Mouse (Mus musculus) adrenal gland, postnatal 10 days (tissue): Measurements from ENCODE around the gene Slc35f5. TPM values are rescaled to one million over a fixed set of nuclear protein-coding genes. Genes with fewer than 3 reads are reported as not detected.
"Not testable (repeated sequence)": the region's sequence is repeated elsewhere in the genome, so short reads cannot be mapped to it uniquely, and the experiment has no call there.

Experiments
- DNase-seq: peaks from one replicate; pipeline ENCODE4 v3.0.0; 2021; ENCODE audit warnings: mixed read lengths
- long read RNA-seq, 2 experiments: library from polyadenylated mRNA; stranded (forward); transcript quantifications; one replicate each; pipeline ENCODE4 v2.0.0; 2021
- total RNA-seq, 2 experiments: library from RNA; stranded (reverse); gene quantifications; 2 replicates each; pipeline ENCODE4 v1.2.3; 2021

The Slc35f5 gene
- total RNA-seq: 10 to 100 TPM; 41.0 to 45.5 TPM
- long read RNA-seq, experiment 1, transcript Slc35f5-201 (16 exons, 2,733 nt): major isoform, 64 of 86 reads
- long read RNA-seq, experiment 1, partial matches to known transcripts: 9 of 86 reads
- long read RNA-seq, experiment 1, other reads (novel, unspliced or antisense): 13 of 86 reads
- long read RNA-seq, experiment 2, transcript Slc35f5-201 (16 exons, 2,733 nt): major isoform, 46 of 55 reads
- long read RNA-seq, experiment 2, partial matches to known transcripts: 1 of 55 reads
- long read RNA-seq, experiment 2, other reads (novel, unspliced or antisense): 8 of 55 reads

DNA sequence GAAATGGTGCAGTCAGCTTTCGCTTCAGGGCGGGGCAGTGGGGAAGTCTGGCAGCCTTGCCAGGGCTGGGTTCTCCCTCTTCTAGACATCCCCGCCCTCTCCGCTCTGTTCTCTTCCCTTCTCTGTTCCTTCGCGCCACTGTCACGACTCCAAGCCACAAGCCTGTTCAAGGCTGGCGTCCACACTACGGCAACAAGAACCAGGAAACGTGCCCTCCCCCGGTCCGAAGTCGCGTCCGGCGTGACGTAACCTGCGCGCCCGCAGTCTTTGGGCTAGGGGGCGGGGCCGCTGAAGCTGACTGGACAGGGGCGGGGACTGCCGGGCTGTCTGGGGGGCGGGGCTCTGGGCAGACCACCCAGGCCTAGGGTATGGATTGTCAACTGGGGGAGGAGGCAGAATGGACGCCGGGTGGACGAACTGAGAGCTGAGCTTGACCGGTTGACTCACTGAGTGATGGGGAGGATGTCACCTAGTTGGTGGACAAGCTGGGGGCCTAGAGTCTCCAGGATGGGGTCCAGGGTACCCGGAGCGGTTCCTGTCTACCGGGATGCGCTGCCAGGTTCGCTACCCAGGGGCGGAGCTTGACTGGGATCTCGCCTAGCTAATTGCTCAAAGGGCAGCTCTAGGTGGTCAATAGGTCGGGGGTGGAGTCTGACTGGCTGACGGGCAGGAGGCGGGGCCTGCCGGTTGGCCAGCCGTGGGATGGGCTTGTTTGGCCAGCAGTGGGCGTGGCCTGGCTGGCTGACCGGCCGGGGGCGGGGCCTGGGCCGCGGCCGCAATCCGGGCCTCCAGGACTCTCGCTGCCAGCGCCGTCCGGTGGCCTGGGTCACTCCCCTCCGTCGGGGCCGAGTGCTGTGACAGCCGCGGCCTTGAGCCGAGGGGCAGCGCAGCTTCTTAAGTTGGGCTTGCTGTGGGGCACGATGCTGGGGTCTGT is at the start of gene Slc35f5:
Gene Slc35f5 (plus strand): TSS at position 337 of the 934 bp plus-strand sequence.
- peak; percentile 99 for DNase-seq

- peak; percentile 60 for DNase-seq
Observed at GRCm38 (mm10) chr1:125514706-125515105, 45.7 kb upstream of the Slc35f5 start.

GRCm38 (mm10) chr1:125516910-125517659 is 43.3 kb upstream of the Slc35f5 start:
- DNase-seq: no peak

DNA sequence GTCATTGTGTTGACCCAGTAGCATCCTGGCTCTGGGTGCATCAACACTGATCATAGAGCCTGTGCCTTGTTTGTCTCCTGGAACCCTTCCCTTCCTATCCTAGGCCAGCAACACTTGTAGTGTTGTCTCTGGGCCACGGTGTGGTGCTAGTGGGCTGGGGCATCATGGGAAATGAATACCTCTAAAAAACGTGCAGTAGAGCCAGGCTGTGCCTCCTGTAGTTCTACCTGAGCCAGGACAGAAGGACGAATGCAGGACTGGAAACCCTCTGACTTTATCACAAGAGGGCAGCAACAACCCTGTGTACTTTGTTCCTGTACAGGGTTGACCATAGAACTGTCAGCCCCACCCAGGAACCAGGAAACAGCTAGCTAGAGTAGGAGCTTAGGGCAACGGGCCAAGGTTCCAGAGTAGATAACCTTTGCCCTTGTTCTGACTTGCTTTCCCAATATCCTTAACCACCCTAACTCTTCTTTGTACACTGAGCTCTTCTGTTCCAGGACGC is 41.2 kb upstream of the Slc35f5 start:
- peak; percentile 74 for DNase-seq

DNA sequence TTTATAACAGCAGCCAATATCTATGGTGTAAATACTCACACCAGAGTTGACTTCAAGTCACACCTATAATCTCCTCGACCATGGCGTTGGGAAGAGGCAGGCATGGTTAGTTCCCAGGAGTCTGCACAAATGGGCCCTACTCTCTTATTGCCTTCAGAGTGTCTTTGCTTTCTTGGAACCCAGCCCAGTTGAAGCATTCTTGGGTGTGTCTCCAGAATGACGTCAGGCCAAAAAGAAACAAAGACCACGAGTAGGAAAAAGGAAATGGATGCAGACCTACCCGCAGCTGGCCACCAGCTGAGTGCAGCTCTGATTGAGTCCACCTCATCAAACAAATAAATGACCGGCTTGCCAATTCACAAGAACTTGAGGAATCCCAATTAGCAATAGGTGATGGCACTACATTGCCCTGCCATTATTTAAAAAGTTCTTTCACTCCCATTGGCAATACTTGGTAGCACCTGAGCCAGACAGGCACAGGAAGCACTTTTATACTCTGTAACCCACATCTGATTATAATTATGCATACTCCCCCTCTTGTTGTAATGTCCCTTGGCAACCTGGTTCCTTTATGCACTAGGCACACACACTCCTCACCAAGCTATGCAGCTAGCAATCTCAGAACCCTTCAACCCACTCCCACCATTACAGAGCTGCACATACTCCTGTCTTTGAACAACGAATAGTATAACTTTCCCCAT is 34.3 kb upstream of the Slc35f5 start:
- DNase-seq: no peak

- DNase-seq: no peak
Observed at GRCm38 (mm10) chr1:125526666-125527004, 33.8 kb upstream of the Slc35f5 start.

DNA sequence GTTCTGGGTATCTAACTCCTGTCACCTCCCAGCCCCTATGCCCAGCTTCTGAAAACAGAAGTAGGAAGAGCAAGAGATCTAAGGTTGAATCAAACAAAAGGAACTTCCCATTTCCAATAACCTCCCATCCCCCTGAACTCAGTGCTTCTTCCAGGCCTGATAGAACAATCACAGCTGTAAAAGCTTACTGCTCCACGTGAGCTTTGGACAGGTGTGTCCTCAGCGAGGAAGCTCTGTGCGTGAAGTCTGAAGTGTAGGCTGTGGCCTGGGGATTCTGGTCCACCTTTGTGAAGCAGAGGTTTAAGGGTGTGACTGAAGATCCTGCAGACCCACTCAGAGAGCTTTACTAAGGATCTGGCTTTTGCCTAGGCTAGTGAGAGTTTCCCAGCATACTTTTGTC is 33.0 kb upstream of the Slc35f5 start:
- DNase-seq: no peak

DNA sequence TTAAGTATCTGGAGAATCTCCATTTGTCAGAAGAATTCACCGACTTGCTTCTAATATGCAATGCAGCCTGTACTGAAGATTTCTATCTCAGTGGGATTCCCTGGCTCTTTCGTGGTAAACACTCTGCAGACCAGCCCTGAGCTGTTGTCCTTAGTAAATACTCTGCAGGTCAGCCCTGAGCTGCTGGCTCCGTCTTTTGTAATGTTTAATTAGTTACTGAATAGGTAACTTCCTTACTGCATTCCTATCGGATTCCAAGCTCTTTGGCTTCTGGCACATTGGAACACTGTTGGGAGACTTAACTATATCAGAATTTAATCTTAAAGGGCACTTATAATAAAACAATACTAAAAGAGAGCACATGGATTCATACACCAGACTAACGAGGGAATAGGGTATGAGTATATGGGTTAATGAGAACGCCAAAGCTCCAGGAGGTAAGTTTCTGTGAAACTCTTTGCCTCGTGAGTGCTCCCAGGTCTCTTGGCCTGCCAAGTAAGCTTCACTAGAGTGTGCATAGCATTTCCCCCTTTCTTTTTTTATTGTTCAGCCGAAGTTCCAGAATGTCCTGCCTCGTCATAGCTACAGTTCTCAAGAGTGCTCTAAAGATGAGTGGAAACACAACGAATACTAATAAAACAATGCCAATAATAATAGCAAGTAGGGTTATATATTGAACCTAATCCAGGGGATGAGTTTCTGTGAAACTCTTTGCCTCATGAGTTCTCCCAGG is 27.0 kb upstream of the Slc35f5 start:
- DNase-seq: not testable (repeated sequence)

DNA sequence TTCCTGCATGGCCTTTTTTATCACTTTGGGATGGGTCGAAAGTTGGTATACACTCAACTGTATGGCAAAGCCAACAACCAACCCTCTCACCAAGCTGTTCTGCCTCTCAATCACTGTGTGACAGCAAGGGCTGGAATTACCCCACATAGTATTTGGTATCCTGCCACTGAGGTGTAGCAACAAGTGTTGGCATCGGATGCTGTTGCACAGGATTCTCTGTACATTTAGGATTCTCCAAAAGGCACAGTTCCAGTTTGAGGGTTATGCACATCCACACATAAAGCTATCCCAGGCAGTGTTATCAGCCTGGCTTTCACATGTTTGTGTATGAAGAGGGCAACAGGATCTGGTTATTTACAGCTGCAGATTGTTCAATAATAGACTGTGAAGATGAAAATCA is 23.3 kb upstream of the Slc35f5 start:
- peak; percentile 31 for DNase-seq

GRCm38 (mm10) chr1:125537776-125538175 is 22.6 kb upstream of the Slc35f5 start:
- DNase-seq: no peak

GRCm38 (mm10) chr1:125539312-125539711 is 21.1 kb upstream of the Slc35f5 start:
- no peak for DNase-seq

DNA sequence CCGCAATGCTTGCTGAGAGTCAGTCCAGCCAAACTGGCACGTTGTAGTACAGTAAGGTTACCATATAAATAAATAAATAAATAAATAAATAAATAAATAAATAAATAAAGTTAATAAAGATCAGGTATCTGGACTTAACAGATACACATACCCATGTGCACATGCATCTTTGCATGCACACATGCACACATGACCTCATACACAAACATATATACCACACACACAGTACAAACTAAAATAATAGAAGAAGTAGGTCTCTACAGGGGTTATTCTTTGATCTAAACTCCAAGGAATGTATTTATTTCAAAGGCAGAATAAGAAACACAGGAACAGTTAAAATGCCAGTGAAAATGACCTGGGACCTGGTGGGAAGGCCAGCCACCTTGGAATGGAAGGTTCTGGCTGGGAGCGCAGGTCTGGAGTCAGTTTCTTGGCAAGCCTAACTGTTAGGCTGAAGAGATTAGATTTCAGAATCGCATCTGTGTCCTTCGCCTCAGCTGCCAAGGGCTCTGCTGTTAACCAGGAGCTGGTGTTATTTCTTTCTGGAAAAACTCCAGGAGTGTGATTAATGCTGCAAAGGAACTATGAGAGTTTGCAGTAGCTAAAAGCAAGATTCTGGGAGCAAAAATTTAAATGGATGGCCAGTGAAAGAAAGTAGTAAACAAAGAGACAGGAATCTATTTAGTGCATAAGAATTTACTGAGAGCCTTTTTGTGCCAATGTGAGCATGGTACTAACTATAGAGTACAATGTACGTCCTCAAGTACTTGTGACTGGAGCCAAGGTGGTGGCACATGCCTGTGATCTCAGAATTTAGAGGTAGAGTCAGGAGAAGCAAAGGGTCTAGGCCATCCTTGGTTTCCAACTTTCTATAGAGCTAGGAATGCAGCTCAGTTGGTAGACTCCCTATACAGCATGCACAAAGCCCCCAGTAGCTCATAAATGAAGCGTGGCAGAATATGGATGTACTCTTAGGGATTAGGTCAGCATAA is 18.1 kb upstream of the Slc35f5 start:
- DNase-seq: peak; percentile 76

GRCm38 (mm10) chr1:125549872-125550271 is 10.5 kb upstream of the Slc35f5 start:
- DNase-seq: no peak

DNA sequence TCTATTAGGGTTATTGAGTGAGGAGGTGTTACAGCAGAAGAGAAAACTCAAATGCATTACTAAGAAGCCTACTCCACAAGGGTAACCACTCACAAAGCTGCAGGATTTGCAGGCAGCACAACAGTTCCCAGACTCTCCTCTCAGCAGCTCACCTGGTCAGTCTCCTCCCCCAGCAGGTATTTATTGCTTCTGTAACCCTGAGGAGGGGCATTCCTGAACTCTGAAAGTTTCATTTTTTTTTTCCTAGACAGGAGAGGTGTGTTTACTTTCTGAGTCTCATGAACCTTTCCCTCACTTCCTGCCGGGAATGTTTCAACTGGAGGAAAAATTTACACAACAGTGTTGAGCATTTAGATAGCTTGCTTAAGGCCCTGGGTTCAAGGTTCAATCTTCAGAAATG is 10.0 kb upstream of the Slc35f5 start:
- no peak for DNase-seq

DNA sequence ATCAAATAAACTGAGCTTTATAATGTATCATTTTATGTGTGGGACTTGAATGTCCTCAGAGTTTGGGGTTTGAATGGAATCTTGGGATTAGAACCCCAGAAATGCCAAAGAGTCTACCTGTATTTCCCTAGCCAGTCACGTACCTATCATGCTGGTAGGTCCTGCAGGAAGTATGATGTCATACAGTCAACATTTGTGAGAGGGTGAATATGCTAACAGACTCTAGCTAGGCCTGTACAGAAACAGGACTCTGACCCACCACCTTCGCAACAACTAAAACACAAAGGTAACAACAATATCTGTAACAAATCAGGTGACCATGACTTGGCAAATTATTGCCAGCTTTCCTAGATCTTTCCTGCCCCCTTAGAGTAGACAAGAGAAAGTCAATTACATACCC is 8.8 kb upstream of the Slc35f5 start:
- DNase-seq: no peak

GRCm38 (mm10) chr1:125559261-125559660 is 1.1 kb upstream of the Slc35f5 start:
- no peak for DNase-seq

GRCm38 (mm10) chr1:125559721-125560120 is 674 bp upstream of the Slc35f5 start:
- DNase-seq: no peak

GRCm38 (mm10) chr1:125561206-125561605 is 811 bp downstream of the Slc35f5 start:
- peak; percentile 69 for DNase-seq

DNA sequence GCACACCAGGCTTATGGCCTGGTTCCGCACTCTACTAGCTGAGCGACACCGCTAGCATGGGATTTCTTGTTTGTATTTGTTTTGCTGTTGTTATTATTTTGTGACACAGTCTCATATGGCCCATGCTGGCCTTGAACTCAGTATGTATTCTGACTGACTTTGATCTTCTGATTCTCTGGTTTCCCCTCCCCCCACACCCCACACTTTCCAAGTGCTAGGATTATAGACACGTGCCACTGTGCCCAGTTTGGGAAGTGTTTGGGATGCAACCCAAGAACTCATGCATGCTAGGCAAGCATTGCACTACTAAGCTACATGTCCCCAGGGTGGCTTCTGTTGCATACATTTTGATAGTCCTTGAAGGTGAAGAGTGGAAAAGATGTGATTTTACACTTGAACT is 1.4 kb downstream of the Slc35f5 start:
- DNase-seq: peak; percentile 14

DNA sequence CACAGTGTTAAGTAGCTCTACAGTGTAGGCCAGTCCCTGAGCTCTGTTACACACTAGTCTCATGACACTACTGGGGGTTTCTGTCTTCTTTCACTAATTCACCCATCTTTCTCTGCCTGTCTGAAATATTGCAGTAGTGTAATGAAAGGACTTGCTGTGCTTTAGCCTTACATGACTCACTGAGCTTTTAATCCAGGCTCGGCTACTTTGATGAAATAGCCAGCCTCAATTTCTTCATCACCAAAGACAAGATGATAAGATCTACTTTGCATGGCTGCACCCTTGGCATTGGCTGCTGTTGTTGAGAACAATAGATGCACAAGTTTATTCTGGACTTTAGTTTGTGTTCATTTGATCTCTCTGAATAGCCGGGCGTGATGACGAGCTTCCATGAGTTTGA is 7.7 kb downstream of the Slc35f5 start:
- no peak for DNase-seq
